17 mouse cellular contexts compared by ENCODE assay signal in genomic region chr11:33890382-33890781, GRCm38 (mm10).
"Had no signal": no experiment of that assay in that cellular context is flagged by ENCODE, and none has a peak within 500 bp of the region (broad histone marks: within the 10 kb centered on the region; RNA-seq: fewer than 3 reads in every experiment).

No protein-coding gene starts in this region.

- H3K9ac ChIP-seq: liver, embryonic 15.5 days; liver, postnatal 0 days; lung, embryonic 15.5 days; midbrain, embryonic 12.5 days; neural tube, embryonic 12.5 days; stomach, embryonic 15.5 days had no signal

- H3K4me1 ChIP-seq: liver, embryonic 15.5 days; lung, embryonic 15.5 days; megakaryocyte, embryonic 14.5 days; neural tube, embryonic 12.5 days; stomach, embryonic 15.5 days had no signal

- ATAC-seq: liver, postnatal 0 days; lung, postnatal 0 days had no signal

- H3K27me3 ChIP-seq: liver, embryonic 15.5 days; lung, embryonic 15.5 days; megakaryocyte, embryonic 14.5 days; midbrain, embryonic 12.5 days; neural tube, embryonic 12.5 days; stomach, embryonic 15.5 days had no signal

- H3K9me3 ChIP-seq: liver, embryonic 15.5 days; lung, embryonic 15.5 days; megakaryocyte, embryonic 14.5 days; midbrain, embryonic 12.5 days; neural tube, embryonic 12.5 days; stomach, embryonic 15.5 days had no signal

- H3K36me3 ChIP-seq: liver, embryonic 15.5 days; lung, embryonic 15.5 days; midbrain, embryonic 12.5 days; neural tube, embryonic 12.5 days; stomach, embryonic 15.5 days had no signal

- H3K27ac ChIP-seq: liver, embryonic 15.5 days; lung, embryonic 15.5 days; macrophage; midbrain, embryonic 12.5 days; neural tube, embryonic 12.5 days; stomach, embryonic 15.5 days; stomach, postnatal 0 days had no signal

- H3K4me2 ChIP-seq: liver, embryonic 15.5 days; lung, embryonic 15.5 days; midbrain, embryonic 12.5 days; neural tube, embryonic 12.5 days; stomach, embryonic 15.5 days had no signal

- DNase-seq: liver, postnatal 0 days; lung, adult 2 months; lung, postnatal 14 days; lung, postnatal 36 days; right cerebral cortex, postnatal 14 days; thymus, adult 2 months; thymus, postnatal 25 days; thymus, postnatal 4 days had no signal

- H3K4me3 ChIP-seq: liver, embryonic 15.5 days; lung, embryonic 15.5 days; megakaryocyte, embryonic 14.5 days; midbrain, embryonic 12.5 days; neural tube, embryonic 12.5 days; stomach, embryonic 15.5 days had no signal
